Mouse (Mus musculus) thymus, adult 2 months (tissue): ENCODE measurements around the gene Tfe3. TPM values are rescaled to one million over a fixed set of nuclear protein-coding genes. Genes with fewer than 3 reads are reported as not detected.

Experiments used
- DNase-seq: peaks from one replicate; pipeline ENCODE4 v3.0.0; 2021
- H3K27ac ChIP-seq: fragments of 200-500 bp; 2 replicates; pipeline ENCODE4 v1.5.1; 2012; ENCODE audit warnings: low read length, control low read depth; ENCODE audit not compliant: control insufficient read depth, insufficient read depth
- H3K27me3 ChIP-seq: fragments of 200-500 bp; 2 replicates; pipeline ENCODE4 v1.6.1; 2012; ENCODE audit warnings: mild to moderate bottlenecking, low read length, moderate library complexity, mixed read lengths; ENCODE audit not compliant: control insufficient read depth, insufficient read depth
- H3K36me3 ChIP-seq: fragments of 200-500 bp; 2 replicates; pipeline ENCODE4 v1.6.1; 2012; ENCODE audit warnings: mild to moderate bottlenecking, low read length, moderate library complexity; ENCODE audit not compliant: control insufficient read depth, insufficient read depth
- H3K4me1 ChIP-seq: fragments of 200-500 bp; replicated peaks from 2 replicates; pipeline ENCODE4 v1.6.1; 2012; ENCODE audit warnings: low read length; ENCODE audit not compliant: control insufficient read depth, insufficient read depth
- H3K4me3 ChIP-seq: fragments of 200-500 bp; 2 replicates; pipeline ENCODE4 v1.5.1; 2012; ENCODE audit warnings: mild to moderate bottlenecking, low read length, control low read depth, moderate library complexity; ENCODE audit not compliant: control insufficient read depth, insufficient read depth
- CTCF ChIP-seq: fragments of 200-500 bp; IDR thresholded peaks from 2 replicates; pipeline ENCODE4 v1.5.1; 2012; ENCODE audit warnings: mild to moderate bottlenecking, control low read depth, low read length, moderate library complexity, borderline replicate concordance; ENCODE audit not compliant: control insufficient read depth, poor library complexity, insufficient read depth; ENCODE audit errors: extremely low read depth
- POLR2A ChIP-seq: fragments of 200-500 bp; IDR thresholded peaks from 2 replicates; pipeline ENCODE4 v1.6.1; 2012; ENCODE audit warnings: mild to moderate bottlenecking, low read length, control low read depth, moderate library complexity; ENCODE audit not compliant: control insufficient read depth, poor library complexity, insufficient read depth; ENCODE audit errors: extremely low read depth
- WGBS: fragments of 180-500 bp; shearing (Covaris S2); methylation state at CpG from one replicate; pipeline ENCODE4 v1.1.7; 2018; 5-methylcytosine and 5-hydroxymethylcytosine counted together
- polyA plus RNA-seq: library from polyadenylated mRNA; depleted of rRNA; stranded (reverse); fragments of >200 nt; gene quantifications from 2 replicates; pipeline ENCODE4 v1.2.3, GENCODE M21; 2012

The Tfe3 gene
- polyA plus RNA-seq, 1 experiment = 26.4 TPM

DNA sequence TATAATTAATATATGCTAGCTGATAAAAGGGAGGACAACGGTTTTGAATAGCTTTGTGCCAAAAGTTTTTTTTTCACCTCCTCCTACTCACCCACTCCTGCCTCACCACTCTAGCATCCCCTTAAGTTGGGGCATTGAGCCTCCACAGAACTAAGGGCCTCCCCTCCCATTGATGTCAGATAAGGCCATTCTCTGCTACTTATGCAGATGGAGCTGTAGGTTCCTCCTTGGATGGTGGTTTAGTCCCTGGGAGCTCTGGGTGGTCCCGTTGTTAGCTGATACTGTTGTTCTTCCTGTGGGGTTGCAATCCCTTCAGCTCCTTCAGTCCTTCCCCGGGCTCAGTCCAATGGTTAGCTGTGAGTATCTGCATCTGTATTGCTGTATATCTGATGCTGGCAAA is 16.9 kb downstream of the Tfe3 start:
- DNase-seq = no peak
- TF ChIP-seq CTCF (no peak), POLR2A (no peak)
- 38% methylated on average over 3 of the region's 3 CpGs for WGBS
- H3K27me3 ChIP-seq = no peaks in the 10 kb centered on the region
- H3K4me3 ChIP-seq = no peak overlapping the region
- H3K4me1 ChIP-seq = no peaks in the 10 kb centered on the region
- no peaks in the 10 kb centered on the region for H3K36me3 ChIP-seq
- no peak overlapping the region for H3K27ac ChIP-seq

DNA sequence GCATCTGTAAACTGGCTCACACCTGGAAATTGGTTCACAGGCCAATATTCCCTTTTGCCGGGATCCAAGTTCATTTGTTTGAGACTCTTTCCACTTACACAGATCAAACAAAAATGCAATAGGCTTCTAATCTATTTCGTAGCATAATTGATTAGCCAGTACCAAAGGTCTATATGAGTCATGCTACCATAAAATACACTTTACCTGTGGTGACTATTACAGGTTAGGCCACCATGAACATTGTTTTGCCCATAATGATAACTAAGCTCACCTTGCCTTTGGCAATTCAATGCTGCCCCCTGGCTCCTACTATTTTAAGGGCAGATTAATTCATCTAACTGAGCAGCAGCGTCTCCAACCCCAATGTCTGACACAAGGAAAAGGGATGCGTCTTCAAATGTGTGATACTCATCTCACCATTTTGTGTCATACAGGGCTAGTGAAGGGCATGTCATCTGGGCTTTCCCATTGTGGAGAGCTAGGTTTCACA is 20.3 kb downstream of the Tfe3 start:
- Histone ChIP-seq H3K4me3 (no peak overlapping the region), H3K36me3 (no peaks in the 10 kb centered on the region), H3K4me1 (no peaks in the 10 kb centered on the region), H3K27me3 (no peaks in the 10 kb centered on the region), H3K27ac (no peak overlapping the region)
- no peak for DNase-seq
- WGBS = 88% methylated on average over 4 of the region's 4 CpGs
- no peak for TF ChIP-seq POLR2A
- no peak for TF ChIP-seq CTCF

DNA sequence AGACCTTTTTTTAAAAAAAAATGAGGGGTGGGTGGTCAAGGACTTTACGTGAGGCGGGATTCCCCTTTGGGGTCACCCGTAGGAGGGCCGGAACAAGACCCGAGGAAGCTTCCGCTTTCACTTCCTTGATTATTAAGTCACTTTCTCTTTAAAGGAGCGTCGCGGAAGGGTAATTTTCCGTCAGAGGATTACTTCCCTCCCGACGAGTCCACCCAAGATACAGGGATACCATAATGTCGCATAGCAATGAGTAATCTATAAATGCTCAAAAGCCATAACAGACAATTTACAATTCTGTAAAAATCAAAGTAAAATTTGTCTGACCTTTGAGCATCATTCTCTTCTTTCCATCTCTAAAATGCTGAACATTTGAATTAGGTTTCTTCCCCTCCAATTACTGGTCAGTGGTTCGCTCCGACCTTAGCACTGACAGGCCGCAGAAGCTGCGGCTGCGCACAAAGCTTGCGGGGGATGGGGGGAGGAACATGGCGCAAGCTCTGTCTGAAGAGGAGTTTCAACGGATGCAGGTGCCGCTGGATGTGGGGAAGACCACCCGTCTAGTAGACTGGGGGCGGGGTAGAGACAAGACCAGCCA is 27.3 kb downstream of the Tfe3 start, which contains the start of gene Gripap1:
TSS of gene Gripap1 (plus strand) at position 224 of the 595 bp plus-strand sequence.
- Histone ChIP-seq H3K4me1 (peaks cover 3% of the 10 kb centered on the region; the same call in 1 of the 2 replicates), H3K27me3 (no peaks in the 10 kb centered on the region), H3K36me3 (0 out of 2 replicates have a peak, but pooled peaks cover 5% of the 10 kb centered on the region), H3K27ac (peak within 1 kb of the TSS; percentile 60; the same call in 1 of the 2 replicates), H3K4me3 (peak within 1 kb of the TSS; percentile 60)
- TF ChIP-seq CTCF (no peak), POLR2A (no peak)
- DNase-seq = peak; percentile 72
- under 1% methylated on average over 24 of the region's 24 CpGs for WGBS

DNA sequence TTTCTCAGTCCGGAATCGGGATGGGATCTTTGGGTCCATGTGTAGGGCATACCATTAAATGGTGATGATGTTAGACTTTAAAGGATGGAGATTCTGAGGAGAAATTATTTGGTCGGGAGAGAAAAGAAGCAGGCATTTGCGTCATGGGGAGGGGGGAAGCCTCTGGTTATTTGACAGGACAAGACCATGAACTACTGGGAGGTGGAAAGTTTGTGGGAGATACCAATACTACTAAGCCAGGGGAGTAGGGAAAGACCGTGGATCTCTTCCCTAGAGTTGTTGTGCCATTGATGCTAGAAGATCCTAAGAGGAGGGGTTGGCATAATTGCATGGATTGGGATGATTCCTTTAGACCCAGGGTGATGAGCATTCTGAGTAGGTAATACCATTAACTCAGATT is 27.9 kb downstream of the Tfe3 start:
- H3K27ac ChIP-seq = no peak overlapping the region
- H3K36me3 ChIP-seq = 0 out of 2 replicates have a peak, but pooled peaks cover 5% of the 10 kb centered on the region
- peaks cover 3% of the 10 kb centered on the region; the same call in 1 of the 2 replicates for H3K4me1 ChIP-seq
- H3K4me3 ChIP-seq = peak overlapping the region; percentile 60
- TF ChIP-seq POLR2A = no peak
- no peak for TF ChIP-seq CTCF
- peak; percentile 6 for DNase-seq
- no peaks in the 10 kb centered on the region for H3K27me3 ChIP-seq
- WGBS = 7% methylated on average over 5 of the region's 5 CpGs

DNA sequence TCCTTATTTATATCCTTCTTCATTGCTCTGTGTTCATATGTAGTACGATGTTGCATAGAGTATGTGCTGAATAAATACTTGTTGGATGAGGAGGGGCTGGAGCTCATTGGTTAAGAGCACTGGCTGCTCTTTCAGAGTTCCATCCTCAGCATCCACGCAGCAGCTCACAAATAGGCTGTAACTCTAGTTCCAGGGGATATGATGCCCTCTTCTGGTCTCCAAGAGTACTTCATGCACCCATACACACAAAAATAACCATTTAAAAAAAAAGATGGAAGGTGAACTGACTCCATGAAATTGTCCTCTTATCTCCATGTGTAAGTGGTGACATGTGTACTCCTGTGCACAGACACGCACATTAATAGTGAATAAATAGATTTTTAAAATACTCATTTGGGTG is 31.0 kb downstream of the Tfe3 start:
- Histone ChIP-seq H3K4me3 (no peak overlapping the region), H3K4me1 (peaks cover 3% of the 10 kb centered on the region; the same call in 1 of the 2 replicates), H3K27ac (no peak overlapping the region), H3K36me3 (0 out of 2 replicates have a peak, but pooled peaks cover 5% of the 10 kb centered on the region), H3K27me3 (no peaks in the 10 kb centered on the region)
- no peak for DNase-seq
- TF ChIP-seq POLR2A (no peak), CTCF (no peak)
- WGBS = 67% methylated on average over 3 of the region's 3 CpGs

DNA sequence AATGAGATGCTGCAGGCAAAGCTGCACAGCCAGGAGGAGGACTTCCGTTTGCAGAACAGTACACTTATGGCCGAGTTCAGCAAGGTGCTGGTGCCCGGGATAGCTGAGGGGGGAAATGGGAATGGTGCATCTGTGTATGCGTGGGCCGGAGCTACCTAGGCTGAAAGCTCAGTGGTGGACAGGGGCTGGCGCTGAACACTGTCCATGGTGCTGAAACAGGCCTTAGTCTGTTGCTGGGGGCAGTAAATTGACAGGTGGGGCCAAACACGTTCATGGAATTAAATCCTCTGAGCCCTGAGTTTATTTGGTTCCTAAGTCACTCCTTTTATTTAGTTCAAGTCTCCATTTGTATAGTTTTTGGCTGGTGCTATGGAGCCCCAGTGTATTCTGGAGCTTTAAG is 32.7 kb downstream of the Tfe3 start:
- 82% methylated on average over 7 of the region's 7 CpGs for WGBS

More for the DNA sequence above, 32.7 kb downstream of the Tfe3 start:
- H3K4me3 ChIP-seq = no peak overlapping the region
- TF ChIP-seq CTCF = no peak
- no peak for TF ChIP-seq POLR2A
- peaks cover 3% of the 10 kb centered on the region; the same call in 1 of the 2 replicates for H3K4me1 ChIP-seq
- peaks cover 15% of the 10 kb centered on the region for H3K36me3 ChIP-seq
- peak; percentile 15 for DNase-seq
- H3K27ac ChIP-seq = no peak overlapping the region
- H3K27me3 ChIP-seq = no peaks in the 10 kb centered on the region
